Mouse (Mus musculus) MEL (cell line): ENCODE results near the gene Smarcd1. TPM values are rescaled to one million over a fixed set of nuclear protein-coding genes. Genes with fewer than 3 reads are reported as not detected.

ENCODE experiments used
- DNase-seq: peaks from one replicate; pipeline ENCODE4 v3.0.0; 2011; ENCODE audit warnings: low read depth, low spot score
- H3K27ac ChIP-seq: 2 replicates; pipeline ENCODE4 v1.5.1; 2012; ENCODE audit warnings: low read depth, mild to moderate bottlenecking, control low read depth, low read length, moderate library complexity; ENCODE audit not compliant: control insufficient read depth
- H3K27me3 ChIP-seq, 2 experiments: fragments of 150-350 bp in 1 of 2; sonication (generic) in 1 of 2; 2 replicates each; pipeline ENCODE4 v1.6.1; 2012; ENCODE audit warnings: low read length in 2 of 2, mild to moderate bottlenecking in 2 of 2, improper control_type of control experiment in 1 of 2, moderate library complexity in 1 of 2; ENCODE audit not compliant: insufficient read depth in 2 of 2, control insufficient read depth in 1 of 2
- H3K36me3 ChIP-seq, 2 experiments: 2 replicates each; pipeline ENCODE4 v1.6.1; 2012 to 2014; ENCODE audit warnings: low read length in 2 of 2, improper control_type of control experiment in 1 of 2, inconsistent platforms in 1 of 2, mild to moderate bottlenecking in 1 of 2; ENCODE audit not compliant: insufficient read depth in 2 of 2, control insufficient read depth in 1 of 2
- H3K4me1 ChIP-seq, 2 experiments: fragments of 150-350 bp in 1 of 2; sonication (generic) in 1 of 2; 2 replicates each; pipeline ENCODE4 v1.6.1; 2012; ENCODE audit warnings: low read length in 2 of 2, improper control_type of control experiment in 1 of 2, mild to moderate bottlenecking in 1 of 2; ENCODE audit not compliant: insufficient read depth in 2 of 2, control insufficient read depth in 1 of 2
- H3K4me3 ChIP-seq, 2 experiments: fragments of 150-350 bp in 1 of 2; sonication (generic) in 1 of 2; 2 replicates each; pipeline ENCODE4 v1.5.1; 2012; ENCODE audit warnings: low read depth in 2 of 2, low read length in 2 of 2, mild to moderate bottlenecking in 2 of 2, moderate library complexity in 2 of 2, control low read depth in 1 of 2, improper control_type of control experiment in 1 of 2; ENCODE audit not compliant: control insufficient read depth in 1 of 2, insufficient read depth in 1 of 2
- H3K79me2 ChIP-seq: 2 replicates; pipeline ENCODE4 v1.6.1; 2012; ENCODE audit warnings: mild to moderate bottlenecking, low read length, moderate library complexity; ENCODE audit not compliant: control insufficient read depth, poor library complexity, insufficient read depth
- H3K9ac ChIP-seq: 2 replicates; pipeline ENCODE4 v1.6.1; 2012; ENCODE audit warnings: low read depth, mild to moderate bottlenecking, control low read depth, low read length, moderate library complexity; ENCODE audit not compliant: control insufficient read depth, poor library complexity, severe bottlenecking
- H3K9me3 ChIP-seq: fragments of 150-350 bp; sonication (generic); replicated peaks from 2 replicates; pipeline ENCODE4 v1.6.1; 2012; ENCODE audit warnings: mild to moderate bottlenecking, low read length, improper control_type of control experiment, moderate library complexity; ENCODE audit not compliant: insufficient read depth
- BHLHE40 ChIP-seq: IDR thresholded peaks from 2 replicates; pipeline ENCODE4 v1.6.1; 2012; ENCODE audit warnings: low read depth, mild to moderate bottlenecking, inconsistent platforms, low read length, improper control_type of control experiment, borderline replicate concordance
- CHD1 ChIP-seq: IDR thresholded peaks from 2 replicates; pipeline ENCODE4 v1.6.1; 2012; ENCODE audit warnings: low read depth, mild to moderate bottlenecking, inconsistent platforms, low read length, improper control_type of control experiment
- CTCF ChIP-seq, 3 experiments: IDR thresholded peaks in 2 of 3; conservative IDR thresholded peaks in 1 of 3; 2 replicates each; pipeline ENCODE4 v1.5.1; 2011 to 2012; ENCODE audit warnings: low read length in 3 of 3, low read depth in 2 of 3, mild to moderate bottlenecking in 2 of 3, improper control_type of control experiment in 1 of 3, inconsistent platforms in 1 of 3, mixed read lengths in 1 of 3, moderate library complexity in 1 of 3; ENCODE audit not compliant: control insufficient read depth in 1 of 3, insufficient read depth in 1 of 3, poor library complexity in 1 of 3, severe bottlenecking in 1 of 3
- ELF1 ChIP-seq: IDR thresholded peaks from 2 replicates; pipeline ENCODE4 v1.6.1; 2014; ENCODE audit warnings: low read depth, mild to moderate bottlenecking, inconsistent platforms, low read length, improper control_type of control experiment, moderate library complexity
- EP300 ChIP-seq, 2 experiments: IDR thresholded peaks; 2 replicates each; pipeline ENCODE4 v1.6.1; 2011; ENCODE audit warnings: improper control_type of control experiment in 2 of 2, low read length in 2 of 2, low read depth in 1 of 2, mild to moderate bottlenecking in 1 of 2
- ETS1 ChIP-seq: IDR thresholded peaks from 2 replicates; pipeline ENCODE4 v1.6.1; 2012; ENCODE audit warnings: low read depth, mild to moderate bottlenecking, inconsistent platforms, low read length, improper control_type of control experiment, moderate library complexity
- GABPA ChIP-seq: IDR thresholded peaks from 2 replicates; pipeline ENCODE4 v1.6.1; 2012; ENCODE audit warnings: low read depth, mild to moderate bottlenecking, inconsistent platforms, low read length, improper control_type of control experiment, moderate library complexity
- HCFC1 ChIP-seq: IDR thresholded peaks from 2 replicates; pipeline ENCODE4 v1.6.1; 2012; ENCODE audit warnings: low read depth, mild to moderate bottlenecking, inconsistent platforms, low read length, improper control_type of control experiment, moderate library complexity
- JUND ChIP-seq: IDR thresholded peaks from 2 replicates; pipeline ENCODE4 v1.6.1; 2011; ENCODE audit warnings: low read depth, mild to moderate bottlenecking, improper control_type of control experiment, low read length
- KAT2A ChIP-seq: conservative IDR thresholded peaks from 2 replicates; pipeline ENCODE4 v1.6.1; 2012; ENCODE audit warnings: low read depth, low read length, improper control_type of control experiment, inconsistent platforms
- MAX ChIP-seq: IDR thresholded peaks from 2 replicates; pipeline ENCODE4 v1.6.1; 2011; ENCODE audit warnings: low read length, improper control_type of control experiment
- MAZ ChIP-seq: IDR thresholded peaks from 2 replicates; pipeline ENCODE4 v1.6.1; 2012; ENCODE audit warnings: low read depth, mild to moderate bottlenecking, inconsistent platforms, low read length, improper control_type of control experiment
- MEF2A ChIP-seq: IDR thresholded peaks from 2 replicates; pipeline ENCODE4 v1.6.1; 2014; ENCODE audit warnings: low read depth, mild to moderate bottlenecking, inconsistent platforms, low read length, improper control_type of control experiment; ENCODE audit not compliant: poor library complexity, insufficient replicate concordance, severe bottlenecking; ENCODE audit errors: extremely low read depth
- MXI1 ChIP-seq: IDR thresholded peaks from 2 replicates; pipeline ENCODE4 v1.6.1; 2011; ENCODE audit warnings: mild to moderate bottlenecking, low read depth, low read length, improper control_type of control experiment
- MYB ChIP-seq: IDR thresholded peaks from 2 replicates; pipeline ENCODE4 v1.6.1; 2011; ENCODE audit warnings: mild to moderate bottlenecking, low read depth, low read length, improper control_type of control experiment
- MYC ChIP-seq: IDR thresholded peaks from 2 replicates; pipeline ENCODE4 v1.6.1; 2011; ENCODE audit warnings: low read depth, mild to moderate bottlenecking, low read length, improper control_type of control experiment, moderate library complexity
- NELFE ChIP-seq: IDR thresholded peaks from 2 replicates; pipeline ENCODE4 v1.6.1; 2011; ENCODE audit warnings: low read depth, low read length, improper control_type of control experiment
- NRF1 ChIP-seq: IDR thresholded peaks from 2 replicates; pipeline ENCODE4 v1.6.1; 2014; ENCODE audit warnings: low read depth, mild to moderate bottlenecking, inconsistent platforms, low read length, improper control_type of control experiment, moderate library complexity; ENCODE audit not compliant: poor library complexity, insufficient read depth, severe bottlenecking
- POLR2AphosphoS2 ChIP-seq: IDR thresholded peaks from 2 replicates; pipeline ENCODE4 v1.6.1; 2011; ENCODE audit warnings: low read length, improper control_type of control experiment
- RAD21 ChIP-seq: IDR thresholded peaks from 2 replicates; pipeline ENCODE4 v1.6.1; 2011; ENCODE audit warnings: mild to moderate bottlenecking, low read depth, low read length, improper control_type of control experiment
- RCOR1 ChIP-seq: IDR thresholded peaks from 2 replicates; pipeline ENCODE4 v1.6.1; 2012; ENCODE audit warnings: low read depth, mild to moderate bottlenecking, inconsistent platforms, low read length, improper control_type of control experiment
- SIN3A ChIP-seq: IDR thresholded peaks from 2 replicates; pipeline ENCODE4 v1.6.1; 2012; ENCODE audit warnings: low read length, improper control_type of control experiment, inconsistent platforms
- SMC3 ChIP-seq: IDR thresholded peaks from 2 replicates; pipeline ENCODE4 v1.6.1; 2011; ENCODE audit warnings: low read depth, low read length, improper control_type of control experiment
- TAL1 ChIP-seq: IDR thresholded peaks from 2 replicates; pipeline ENCODE4 v1.6.1; 2012; ENCODE audit warnings: mild to moderate bottlenecking, inconsistent platforms, low read length, moderate library complexity, mixed read lengths
- TBP ChIP-seq: IDR thresholded peaks from 2 replicates; pipeline ENCODE4 v1.8.0; 2011; ENCODE audit warnings: low read depth, low read length, improper control_type of control experiment
- USF1 ChIP-seq: IDR thresholded peaks from 2 replicates; pipeline ENCODE4 v1.6.1; 2014; ENCODE audit warnings: low read depth, mild to moderate bottlenecking, inconsistent platforms, low read length, improper control_type of control experiment, moderate library complexity
- USF2 ChIP-seq, 2 experiments: IDR thresholded peaks; 2 replicates each; pipeline ENCODE4 v1.6.1; 2011 to 2012; ENCODE audit warnings: improper control_type of control experiment in 2 of 2, low read length in 2 of 2, borderline replicate concordance in 1 of 2, inconsistent platforms in 1 of 2, low read depth in 1 of 2, mild to moderate bottlenecking in 1 of 2; ENCODE audit not compliant: insufficient read depth in 1 of 2
- ZC3H11A ChIP-seq: IDR thresholded peaks from 2 replicates; pipeline ENCODE4 v1.6.1; 2012; ENCODE audit warnings: low read depth, mild to moderate bottlenecking, inconsistent platforms, low read length, improper control_type of control experiment
- ZNF384 ChIP-seq: IDR thresholded peaks from 2 replicates; pipeline ENCODE4 v1.6.1; 2012; ENCODE audit warnings: low read depth, mild to moderate bottlenecking, inconsistent platforms, low read length, improper control_type of control experiment
- polyA plus RNA-seq, 2 experiments: library from polyadenylated mRNA; stranded (reverse) in 1 of 2; unstranded in 1 of 2; fragments of >175 nt in 1 of 2; fragments of >200 nt in 1 of 2; gene quantifications; 2 replicates each; pipeline versions ENCODE4 v1.2.1 to v1.2.4; 2012; ENCODE audit warnings: low replicate concordance in 2 of 2, low read depth in 1 of 2; ENCODE audit not compliant: insufficient read length in 2 of 2, insufficient read depth in 1 of 2, missing spikeins in 1 of 2
- total RNA-seq: library from RNA; depleted of rRNA; stranded (reverse); fragments of 300-350 nt; gene quantifications from 2 replicates; pipeline ENCODE4 v1.2.3, GENCODE M21; 2012

The Smarcd1 gene
- total and polyA plus RNA-seq, 3 experiments, result 20.1 to 247 (median 72.5) TPM

GRCm38 (mm10) chr15:99704881-99705280, 3.0 kb downstream of the Smarcd1 start:
- H3K36me3 ChIP-seq, result peaks cover 3 to 4% of the 10 kb centered on the region in 2 experiments; a peak in 3 of 4 replicates
- no peak overlapping the region for H3K4me3 ChIP-seq
- H3K9me3 ChIP-seq, result no peaks in the 10 kb centered on the region
- peaks cover 0 to 14% of the 10 kb centered on the region in 2 experiments; a peak in 2 of 4 replicates for H3K4me1 ChIP-seq
- DNase-seq, result no peak
- TF ChIP-seq JUND (no peak), RAD21 (no peak), EP300 (IDR thresholded peaks at IDR 0.05; ENCODE audit: low read depth in 1 of 2, low read length in 2 of 2) (no peak), POLR2AphosphoS2 (no peak)
- no peaks in the 10 kb centered on the region for H3K27me3 ChIP-seq
- peaks cover 4% of the 10 kb centered on the region; the same call in 1 of the 2 replicates for H3K79me2 ChIP-seq
- no peak overlapping the region for H3K27ac ChIP-seq
- no peak overlapping the region for H3K9ac ChIP-seq

GRCm38 (mm10) chr15:99705440-99706048, 3.6 kb downstream of the Smarcd1 start, which contains the start of gene Gm17349:
Gene Gm17349 (minus strand): TSS chr15:99705490.
- Histone ChIP-seq H3K9ac (no peak within 1 kb of the TSS), H3K4me1 (peaks cover 0 to 11% of the 10 kb centered on the region in 2 experiments; a peak in 2 of 4 replicates), H3K36me3 (peaks cover 3 to 4% of the 10 kb centered on the region in 2 experiments; a peak in 3 of 4 replicates), H3K9me3 (no peaks in the 10 kb centered on the region), H3K27ac (no peak within 1 kb of the TSS), H3K27me3 (no peaks in the 10 kb centered on the region), H3K79me2 (peaks cover 4% of the 10 kb centered on the region; the same call in 1 of the 2 replicates), H3K4me3 (no peak within 1 kb of the TSS)
- DNase-seq, result peak; percentile 89
- peak; percentile 95 to 99 (median 98) for TF ChIP-seq CTCF (IDR thresholded peaks at IDR 0.05 in 2 of 3, conservative IDR thresholded peaks at IDR 0.05 in 1 of 3; ENCODE audit: control insufficient read depth in 1 of 3, insufficient read depth in 1 of 3, low read depth in 2 of 3, low read length in 3 of 3, poor library complexity in 1 of 3, severe bottlenecking in 1 of 3)
- no peak for TF ChIP-seq ELF1
- no peak for TF ChIP-seq CHD1
- no peak for TF ChIP-seq MXI1
- no peak for TF ChIP-seq EP300 (IDR thresholded peaks at IDR 0.05; ENCODE audit: low read depth in 1 of 2, low read length in 2 of 2)
- TF ChIP-seq RCOR1, result no peak
- 0 out of 2 replicates have a peak, but pooled peaks have one; percentile 34 for TF ChIP-seq ZNF384
- no peak for TF ChIP-seq TAL1
- TF ChIP-seq JUND, result peak; percentile 57; the same call in 1 of the 2 replicates
- no peak for TF ChIP-seq MEF2A
- no peak for TF ChIP-seq NRF1
- TF ChIP-seq HCFC1, result peak; percentile 24; the same call in 1 of the 2 replicates
- TF ChIP-seq GABPA, result no peak
- TF ChIP-seq MAX, result no peak
- TF ChIP-seq TBP, result no peak
- TF ChIP-seq MAZ, result no peak
- no peak for TF ChIP-seq MYB
- no peak for TF ChIP-seq ETS1
- TF ChIP-seq SMC3, result peak; percentile 73
- TF ChIP-seq USF2 (IDR thresholded peaks at IDR 0.05; ENCODE audit: borderline replicate concordance in 1 of 2, insufficient read depth in 1 of 2, low read depth in 1 of 2, low read length in 2 of 2), result no peak
- peak; percentile 39 for TF ChIP-seq ZC3H11A
- no peak for TF ChIP-seq SIN3A
- peak; percentile 61 for TF ChIP-seq RAD21
- no peak for TF ChIP-seq KAT2A
- no peak for TF ChIP-seq POLR2AphosphoS2
- 0 out of 2 replicates have a peak, but pooled peaks have one; percentile 41 for TF ChIP-seq BHLHE40
- no peak for TF ChIP-seq USF1
- TF ChIP-seq NELFE, result no peak
- no peak for TF ChIP-seq MYC
